Mouse (Mus musculus) embryonic facial prominence, embryonic 11.5 days (tissue): ENCODE data around the gene 4933427D14Rik. TPM values are rescaled to one million over a fixed set of nuclear protein-coding genes. Genes with fewer than 3 reads are reported as not detected.

ENCODE experiments used
- ATAC-seq: fragments of 200-750 bp; cut with Nextera tagmentation; replicated peaks from 2 replicates; pipeline ENCODE4 v1.8.0; 2017; ENCODE audit warnings: low read depth; ENCODE audit not compliant: insufficient number of reproducible peaks, low FRiP score, low TSS enrichment
- DNase-seq: peaks from one replicate; pipeline ENCODE4 v3.0.0-alpha.2; 2015; ENCODE audit warnings: low spot score
- H3K27ac ChIP-seq: fragments of 300-500 bp; sonication (generic); replicated peaks from 2 replicates; pipeline ENCODE4 v1.5.1; 2014; ENCODE audit warnings: mild to moderate bottlenecking, low read depth, low read length, control low read depth
- H3K27me3 ChIP-seq: fragments of 300-500 bp; sonication (generic); 2 replicates; pipeline ENCODE4 v1.6.1; 2014; ENCODE audit warnings: mild to moderate bottlenecking, low read length, moderate library complexity, mixed read lengths; ENCODE audit not compliant: control insufficient read depth, insufficient read depth
- H3K36me3 ChIP-seq: fragments of 300-500 bp; sonication (generic); replicated peaks from 2 replicates; pipeline ENCODE4 v1.6.1; 2014; ENCODE audit warnings: low read depth, mild to moderate bottlenecking, low read length, moderate library complexity, mixed read lengths; ENCODE audit not compliant: control insufficient read depth, insufficient read depth
- H3K4me1 ChIP-seq: fragments of 300-500 bp; sonication (generic); 2 replicates; pipeline ENCODE4 v1.6.1; 2014; ENCODE audit warnings: low read length, mixed read lengths; ENCODE audit not compliant: control insufficient read depth, insufficient read depth
- H3K4me2 ChIP-seq: fragments of 300-500 bp; sonication (generic); 2 replicates; pipeline ENCODE4 v1.6.1; 2014; ENCODE audit warnings: low read depth, mild to moderate bottlenecking, control low read depth, low read length, moderate library complexity
- H3K4me3 ChIP-seq: fragments of 300-500 bp; sonication (generic); 2 replicates; pipeline ENCODE4 v1.5.1; 2014; ENCODE audit warnings: low read depth, low read length, control low read depth
- H3K9ac ChIP-seq: fragments of 300-500 bp; sonication (generic); replicated peaks from 2 replicates; pipeline ENCODE4 v1.6.1; 2014; ENCODE audit warnings: mild to moderate bottlenecking, control low read depth, low read length
- H3K9me3 ChIP-seq: fragments of 300-500 bp; sonication (generic); replicated peaks from 2 replicates; pipeline ENCODE4 v1.6.1; 2016; ENCODE audit warnings: mild to moderate bottlenecking, low read length, inconsistent platforms, mixed read lengths; ENCODE audit not compliant: control insufficient read depth
- WGBS: fragments of 180-500 bp; shearing (Covaris S2); extraction: QIAGEN DNeasy Blood & Tissue Kit; methylation state at CpG from one replicate; pipeline ENCODE4 v1.1.7; 2014; 5-methylcytosine and 5-hydroxymethylcytosine counted together
- polyA plus RNA-seq: library from polyadenylated mRNA; unstranded; fragments of >200 nt; fragmentation: Nextera tagmentation; extraction: Ambion mirVana; gene quantifications from 2 replicates; pipeline ENCODE4 v1.2.1, GENCODE M21; 2014

Gene 4933427D14Rik
- polyA plus RNA-seq, 1 experiment from 2014 or later, result 14.9 TPM

- no peaks in the 10 kb centered on the region for H3K9me3 ChIP-seq
Observed at GRCm38 (mm10) chr11:72228513-72228912, 21.3 kb upstream of the 4933427D14Rik start.

GRCm38 (mm10) chr11:72226901-72227300, 19.6 kb upstream of the 4933427D14Rik start:
- no peak for DNase-seq
- 77% methylated on average over 6 of the region's 6 CpGs for WGBS
- H3K4me2 ChIP-seq, result no peak overlapping the region
- no peaks in the 10 kb centered on the region for H3K4me1 ChIP-seq
- H3K9me3 ChIP-seq, result no peaks in the 10 kb centered on the region
- H3K27ac ChIP-seq, result no peak overlapping the region
- H3K36me3 ChIP-seq, result no peaks in the 10 kb centered on the region
- H3K27me3 ChIP-seq, result no peaks in the 10 kb centered on the region
- ATAC-seq, result no peak
- no peak overlapping the region for H3K4me3 ChIP-seq
- H3K9ac ChIP-seq, result no peak overlapping the region

More at GRCm38 (mm10) chr11:72228513-72228912, 21.3 kb upstream of the 4933427D14Rik start:
- WGBS, result 92% methylated on average over 4 of the region's 4 CpGs
- no peak for DNase-seq
- no peak overlapping the region for H3K4me3 ChIP-seq
- H3K9ac ChIP-seq, result no peak overlapping the region
- no peak overlapping the region for H3K4me2 ChIP-seq
- no peaks in the 10 kb centered on the region for H3K36me3 ChIP-seq
- no peaks in the 10 kb centered on the region for H3K4me1 ChIP-seq
- H3K27me3 ChIP-seq, result no peaks in the 10 kb centered on the region
- no peak for ATAC-seq
- H3K27ac ChIP-seq, result no peak overlapping the region

DNA sequence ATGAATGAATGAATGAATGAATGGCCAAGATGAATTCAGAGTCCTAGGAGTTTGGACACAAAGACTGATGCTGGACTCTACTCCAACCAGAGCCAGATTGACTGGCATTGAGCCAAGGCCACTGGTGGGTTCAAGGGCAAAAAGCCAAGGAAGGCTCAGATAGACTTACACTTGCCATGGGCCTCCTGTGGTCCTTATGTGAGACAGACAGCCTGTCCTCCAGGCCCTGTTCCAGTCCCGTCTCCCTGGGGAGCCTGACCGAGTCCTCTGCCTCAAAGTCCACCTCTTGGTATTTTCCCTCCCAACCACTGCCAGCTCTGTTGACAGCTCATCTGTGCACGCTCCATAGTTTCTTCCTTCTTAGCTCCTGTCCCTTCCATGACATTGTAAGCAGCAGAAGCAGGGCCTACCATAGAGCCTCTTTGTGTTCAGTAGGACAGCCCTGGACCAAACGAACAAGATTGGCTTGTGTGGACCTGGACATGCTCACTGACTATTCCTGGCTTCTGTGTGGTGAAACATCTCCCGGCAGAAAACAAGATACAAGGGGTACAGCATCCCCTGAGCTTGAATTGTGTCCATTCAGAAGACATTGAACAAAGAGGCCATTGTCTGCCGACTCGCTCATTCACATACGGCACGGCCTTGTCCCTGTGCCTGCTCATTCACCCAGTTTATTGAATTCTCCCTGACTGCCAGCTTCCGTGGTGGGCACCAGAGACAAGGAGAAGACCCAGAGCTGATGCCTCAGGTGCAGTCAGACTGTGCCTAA, 18.9 kb upstream of the 4933427D14Rik start:
- H3K4me1 ChIP-seq, result no peaks in the 10 kb centered on the region
- H3K36me3 ChIP-seq, result no peaks in the 10 kb centered on the region
- no peak overlapping the region for H3K4me3 ChIP-seq
- H3K4me2 ChIP-seq, result no peak overlapping the region
- H3K27ac ChIP-seq, result no peak overlapping the region
- DNase-seq, result no peak
- H3K9ac ChIP-seq, result no peak overlapping the region
- 32% methylated on average over 10 of the region's 10 CpGs for WGBS
- no peak for ATAC-seq
- H3K9me3 ChIP-seq, result no peaks in the 10 kb centered on the region
- no peaks in the 10 kb centered on the region for H3K27me3 ChIP-seq

GRCm38 (mm10) chr11:72224865-72225264, 17.6 kb upstream of the 4933427D14Rik start:
- no peak overlapping the region for H3K27ac ChIP-seq
- H3K27me3 ChIP-seq, result no peaks in the 10 kb centered on the region
- H3K4me3 ChIP-seq, result no peak overlapping the region
- no peak overlapping the region for H3K4me2 ChIP-seq
- H3K9me3 ChIP-seq, result no peaks in the 10 kb centered on the region
- no peaks in the 10 kb centered on the region for H3K4me1 ChIP-seq
- 18% methylated on average over 5 of the region's 5 CpGs for WGBS
- ATAC-seq (no peak), DNase-seq (peak; percentile 79)
- H3K36me3 ChIP-seq, result no peaks in the 10 kb centered on the region
- no peak overlapping the region for H3K9ac ChIP-seq

GRCm38 (mm10) chr11:72223414-72223813, 16.2 kb upstream of the 4933427D14Rik start:
- H3K9me3 ChIP-seq, result no peaks in the 10 kb centered on the region
- no peak overlapping the region for H3K27ac ChIP-seq
- no peak overlapping the region for H3K4me3 ChIP-seq
- no peak for ATAC-seq
- no peaks in the 10 kb centered on the region for H3K4me1 ChIP-seq
- no peaks in the 10 kb centered on the region for H3K36me3 ChIP-seq
- 86% methylated on average over 4 of the region's 4 CpGs for WGBS
- H3K4me2 ChIP-seq, result no peak overlapping the region
- no peak overlapping the region for H3K9ac ChIP-seq
- no peak for DNase-seq
- H3K27me3 ChIP-seq, result no peaks in the 10 kb centered on the region

GRCm38 (mm10) chr11:72221278-72221677, 14.0 kb upstream of the 4933427D14Rik start:
- no peak overlapping the region for H3K4me3 ChIP-seq
- WGBS, result 17% methylated on average over 6 of the region's 6 CpGs
- no peak overlapping the region for H3K9ac ChIP-seq
- ATAC-seq (no peak), DNase-seq (peak; percentile 86)
- H3K36me3 ChIP-seq, result no peaks in the 10 kb centered on the region
- H3K4me1 ChIP-seq, result no peaks in the 10 kb centered on the region
- no peak overlapping the region for H3K27ac ChIP-seq
- no peak overlapping the region for H3K4me2 ChIP-seq
- H3K27me3 ChIP-seq, result no peaks in the 10 kb centered on the region
- no peaks in the 10 kb centered on the region for H3K9me3 ChIP-seq

DNA sequence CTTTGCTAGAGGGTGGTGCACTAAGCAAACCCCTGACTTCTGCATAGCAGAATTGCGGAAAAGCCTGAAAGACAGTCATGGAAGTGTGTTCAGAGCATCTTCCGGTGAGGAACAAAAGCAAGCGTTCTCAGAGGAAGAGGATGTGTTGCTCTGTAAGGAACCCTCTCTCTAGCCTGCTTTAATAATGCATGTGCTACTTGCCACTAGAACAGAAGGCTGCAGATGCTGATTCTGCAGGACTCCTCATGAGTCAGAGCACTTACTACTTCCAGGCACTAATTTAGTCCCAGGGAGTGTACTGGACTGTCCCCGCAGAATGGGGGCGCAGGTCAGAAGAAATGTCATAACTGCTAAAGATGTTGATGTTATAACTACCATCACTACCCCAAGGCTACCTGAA, 9.9 kb upstream of the 4933427D14Rik start:
- 74% methylated on average over 5 of the region's 5 CpGs for WGBS
- Histone ChIP-seq H3K4me3 (no peak overlapping the region), H3K4me2 (no peak overlapping the region), H3K36me3 (no peaks in the 10 kb centered on the region), H3K27ac (no peak overlapping the region), H3K27me3 (no peaks in the 10 kb centered on the region), H3K9ac (no peak overlapping the region), H3K4me1 (no peaks in the 10 kb centered on the region), H3K9me3 (no peaks in the 10 kb centered on the region)
- ATAC-seq (no peak), DNase-seq (no peak)

GRCm38 (mm10) chr11:72215410-72215797, 8.1 kb upstream of the 4933427D14Rik start, which contains the start of gene Med31:
Gene Med31, minus strand, starts transcription at chr11:72215592.
- H3K4me2 ChIP-seq, result peak within 1 kb of the TSS; percentile 92
- peaks cover 1% of the 10 kb centered on the region for H3K36me3 ChIP-seq
- H3K4me3 ChIP-seq, result peak within 1 kb of the TSS; percentile 84
- no peak within 1 kb of the TSS; the same call in 1 of the 2 replicates for H3K27ac ChIP-seq
- H3K9ac ChIP-seq, result peak within 1 kb of the TSS; percentile 80
- WGBS, result 4% methylated on average over 29 of the region's 29 CpGs
- no peaks in the 10 kb centered on the region for H3K27me3 ChIP-seq
- DNase-seq, result peak; percentile 49
- peak; percentile 64 for ATAC-seq
- H3K4me1 ChIP-seq, result no peaks in the 10 kb centered on the region
- H3K9me3 ChIP-seq, result no peaks in the 10 kb centered on the region
